ENCODE assay signal across 6 mouse cellular contexts in the genomic region with DNA sequence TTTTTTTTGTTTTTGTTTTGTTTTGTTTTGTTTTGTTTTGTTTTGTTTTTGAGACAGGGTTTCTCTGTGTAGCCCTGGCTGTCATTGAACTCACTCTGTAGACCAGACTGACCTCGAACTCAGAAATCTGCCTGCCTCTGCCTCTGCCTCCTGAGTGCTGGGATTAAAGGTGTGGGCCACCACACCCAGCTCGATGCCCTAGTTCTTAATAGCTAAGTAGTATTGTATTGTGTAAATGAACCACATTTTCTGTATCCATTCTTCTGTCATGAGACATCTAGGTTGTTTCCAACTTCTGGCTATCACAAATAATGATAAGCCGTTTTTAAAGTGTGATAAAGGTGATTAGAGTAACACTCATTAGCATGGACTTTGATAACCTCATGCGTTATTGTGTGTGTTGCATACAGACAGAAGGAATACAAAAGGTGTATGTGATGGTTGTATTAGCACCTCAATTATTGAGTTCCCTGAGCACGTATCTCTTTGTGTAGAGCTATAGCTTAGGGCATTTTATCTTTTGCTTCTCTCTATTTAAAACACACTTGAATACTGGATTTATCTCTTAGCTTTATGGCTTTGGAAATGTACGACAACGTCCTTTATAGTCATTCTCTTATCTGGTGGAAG. TPM values are rescaled to one million over a fixed set of nuclear protein-coding genes. Genes with fewer than 3 reads are reported as not detected.
"Had no signal": no experiment of that assay in that cellular context is flagged by ENCODE, and none has a peak within 500 bp of the region (broad histone marks: within the 10 kb centered on the region; RNA-seq: fewer than 3 reads in every experiment).

No protein-coding gene starts in this region.

RNA-seq across cellular contexts. Expression of gene Kcnj3, which starts 49.8 kb away (rescaled TPM):
- polyA plus RNA-seq: liver, adult 2 months; liver, embryonic 15.5 days; liver, embryonic 16.5 days; liver, postnatal 0 days; macrophage; myocyte had no signal
